Mouse (Mus musculus) olfactory bulb, adult 2 months (tissue): ENCODE data around the gene Wscd2.

Source experiments
- CTCF ChIP-seq: fragments of 200-500 bp; IDR thresholded peaks from 2 replicates; pipeline ENCODE4 v1.5.1; 2012; ENCODE audit warnings: low read depth, mild to moderate bottlenecking, low read length, moderate library complexity; ENCODE audit not compliant: insufficient read depth
- POLR2A ChIP-seq: fragments of 200-500 bp; IDR thresholded peaks from 2 replicates; pipeline ENCODE4 v1.6.1; 2012; ENCODE audit warnings: mild to moderate bottlenecking, low read depth, low read length, moderate library complexity; ENCODE audit not compliant: insufficient read depth

- no peak for TF ChIP-seq CTCF
- no peak for TF ChIP-seq POLR2A
Observed at GRCm38 (mm10) chr5:113637631-113638030, 147.5 kb downstream of the Wscd2 start.
